7 mouse cellular contexts compared by ENCODE assay signal in the genomic region with DNA sequence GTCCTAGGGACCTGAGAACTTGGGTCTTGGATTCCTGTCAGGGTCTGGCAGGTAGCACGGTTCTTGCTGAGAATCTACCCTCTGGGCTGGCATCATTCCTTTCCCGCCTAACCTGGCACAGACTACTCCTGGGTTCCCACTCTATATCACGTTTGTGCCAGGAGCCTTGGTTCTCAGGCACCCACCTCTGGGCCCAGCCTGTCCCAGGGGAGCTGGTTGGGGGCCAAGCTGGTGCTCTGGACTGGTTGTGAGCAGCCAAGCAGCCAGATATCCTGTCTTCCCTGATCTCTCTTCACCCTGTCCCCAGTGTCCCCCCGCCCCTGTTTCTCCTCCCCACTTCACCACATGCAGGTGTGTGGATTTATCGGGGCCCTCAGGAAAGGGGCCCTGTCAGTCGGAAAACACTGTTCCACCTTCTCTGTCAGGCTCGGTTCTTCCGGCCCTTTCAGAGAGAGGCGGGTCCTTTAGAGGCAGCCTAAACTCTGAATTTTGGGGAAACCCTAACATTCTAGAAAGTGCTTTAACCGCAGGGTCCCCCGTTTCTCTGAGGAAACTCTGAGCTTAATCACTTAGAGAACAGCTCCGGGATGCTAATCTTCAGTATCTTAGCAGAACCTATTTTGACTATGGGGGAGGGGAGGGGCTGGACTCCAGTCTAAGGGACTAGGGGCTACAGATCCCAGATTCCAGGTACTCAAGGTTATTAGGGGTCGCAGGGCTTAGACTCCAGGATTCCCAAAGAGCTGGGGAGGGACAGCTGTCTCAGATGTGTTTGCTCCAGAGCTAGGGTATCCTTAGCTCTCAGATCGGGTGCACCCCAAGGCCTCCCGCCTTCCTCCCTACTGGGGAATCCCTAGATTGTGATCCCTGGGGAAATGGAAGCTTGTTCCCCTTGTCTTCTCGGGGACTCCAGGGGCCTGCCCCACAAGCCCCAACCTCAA. TPM values are rescaled to one million over a fixed set of nuclear protein-coding genes. Genes with fewer than 3 reads are reported as not detected.
DNase-seq lines count a peak whose midpoint lies in the region; ATAC-seq and TF ChIP-seq lines count a peak whose summit lies in the region.

No protein-coding gene starts in this region.

- H3K9ac ChIP-seq in heart, embryonic 14.5 days (ENCODE audit: low read length): peak overlapping the region; percentile 79
- 0 out of 2 replicates have a peak overlapping the region, but pooled peaks have one; percentile 2 for H3K9ac ChIP-seq in liver, embryonic 15.5 days

- H3K27me3 ChIP-seq in E14TG2a.4 (ENCODE audit: insufficient read depth, low read length): no peaks in the 10 kb centered on the region
- H3K27me3 ChIP-seq in heart, embryonic 14.5 days (ENCODE audit: control insufficient read depth, insufficient read depth, low read length): no peaks in the 10 kb centered on the region
- peaks cover 52% of the 10 kb centered on the region for H3K27me3 ChIP-seq in liver, embryonic 15.5 days
- H3K27me3 ChIP-seq in cerebellum, adult 2 months (ENCODE audit: control insufficient read depth, insufficient read depth, low read length): no peaks in the 10 kb centered on the region; the same call in 1 of the 2 replicates

- H3K27ac ChIP-seq in heart, embryonic 14.5 days (replicated peaks in 1 of 2; ENCODE audit: control insufficient read depth in 1 of 2, insufficient read depth in 1 of 2, low read depth in 2 of 2, low read length in 2 of 2): peak overlapping the region; percentile 58 to 69
- H3K27ac ChIP-seq in liver, embryonic 15.5 days (replicated peaks): no peak overlapping the region
- H3K27ac ChIP-seq in cerebellum, adult 2 months (ENCODE audit: insufficient read depth, low read length): no peak overlapping the region

- peak overlapping the region; percentile 90 for H3K4me2 ChIP-seq in heart, embryonic 14.5 days (ENCODE audit: low read length)
- H3K4me2 ChIP-seq in liver, embryonic 15.5 days: peak overlapping the region; percentile 61

- peaks cover 74% of the 10 kb centered on the region for H3K4me1 ChIP-seq in E14TG2a.4 (replicated peaks; ENCODE audit: low read depth, low read length)
- H3K4me1 ChIP-seq in heart, embryonic 14.5 days (ENCODE audit: control insufficient read depth in 2 of 2, insufficient read depth in 2 of 2, low read length in 2 of 2): peaks cover 17 to 30% of the 10 kb centered on the region in 2 experiments
- peaks cover 20% of the 10 kb centered on the region for H3K4me1 ChIP-seq in liver, embryonic 15.5 days (replicated peaks)
- H3K4me1 ChIP-seq in cerebellum, adult 2 months (ENCODE audit: control insufficient read depth, insufficient read depth, low read length): no peaks in the 10 kb centered on the region

- peak overlapping the region; percentile 83 for H3K4me3 ChIP-seq in E14TG2a.4 (replicated peaks; ENCODE audit: low read length)
- peak overlapping the region; percentile 52 to 72 for H3K4me3 ChIP-seq in heart, embryonic 14.5 days (ENCODE audit: control insufficient read depth in 1 of 2, insufficient read depth in 1 of 2, low read depth in 1 of 2, low read length in 2 of 2)
- H3K4me3 ChIP-seq in liver, embryonic 15.5 days (replicated peaks): peak overlapping the region; percentile 41
- H3K4me3 ChIP-seq in cerebellum, adult 2 months (replicated peaks; ENCODE audit: insufficient read depth, low read depth, low read length): no peak overlapping the region

- H3K36me3 ChIP-seq in E14TG2a.4 (ENCODE audit: insufficient read depth, low read length): peaks cover 31% of the 10 kb centered on the region
- H3K36me3 ChIP-seq in heart, embryonic 14.5 days (ENCODE audit: control insufficient read depth, insufficient read depth, low read length): peaks cover 32% of the 10 kb centered on the region
- H3K36me3 ChIP-seq in liver, embryonic 15.5 days (replicated peaks): no peaks in the 10 kb centered on the region

- no peak for TF ChIP-seq POLR2A in cerebellum, adult 2 months (IDR thresholded peaks at IDR 0.05; ENCODE audit: borderline replicate concordance, insufficient read depth, low read length)

- H3K9me3 ChIP-seq in E14TG2a.4 (ENCODE audit: low read length): no peaks in the 10 kb centered on the region
- no peaks in the 10 kb centered on the region for H3K9me3 ChIP-seq in heart, embryonic 14.5 days (ENCODE audit: control insufficient read depth, low read length)
- H3K9me3 ChIP-seq in liver, embryonic 15.5 days (replicated peaks): no peaks in the 10 kb centered on the region

- 7% methylated on average over 16 of the region's 16 CpGs for WGBS in heart, embryonic 14.5 days
- 12% methylated on average over 16 of the region's 16 CpGs for WGBS in liver, embryonic 15.5 days (ENCODE audit: insufficient replicate concordance)
- 8% methylated on average over 16 of the region's 16 CpGs for WGBS in cerebellum, adult 2 months

- no peak for TF ChIP-seq CTCF in E14TG2a.4 (conservative IDR thresholded peaks at IDR 0.05; ENCODE audit: low read length)
- no peak for TF ChIP-seq CTCF in cerebellum, adult 2 months (IDR thresholded peaks at IDR 0.05; ENCODE audit: borderline replicate concordance, insufficient read depth, low read depth, low read length)

- DNase-seq in cerebellum, adult 2 months: no peak
- DNase-seq in urinary bladder, postnatal 10 days (ENCODE audit: low spot score): no peak
- DNase-seq in kidney, postnatal 10 days: no peak

- peak; percentile 68 for ATAC-seq in CD4-positive, CD25-positive, alpha-beta regulatory T cell, adult 4 months
- peak; percentile 1; the same call in 1 of the 2 replicates for ATAC-seq in heart, embryonic 14.5 days (ENCODE audit: insufficient number of reproducible peaks, insufficient read depth, low FRiP score, low read depth)
- ATAC-seq in liver, embryonic 15.5 days (ENCODE audit: insufficient read depth): no peak; the same call in 1 of the 2 replicates

RNA-seq across cellular contexts. Expression of a gene that starts 1.1 kb away (rescaled TPM):
- 1 to 10 TPM; 2.5 to 3.7 TPM for polyA plus RNA-seq in CD4-positive, CD25-positive, alpha-beta regulatory T cell, adult 4 months (2017; shearing (Covaris generic))
- 293 and 321 TPM in 2 replicates for polyA plus RNA-seq in heart, embryonic 14.5 days (2014; fragmentation: Nextera tagmentation; extraction: Ambion mirVana)
- polyA plus RNA-seq in liver, embryonic 15.5 days (2015; fragmentation: Nextera tagmentation; extraction: Ambion mirVana): 10.3 and 11.3 TPM in 2 replicates
- 24.7 and 25.3 TPM in 2 replicates for polyA plus RNA-seq in cerebellum, adult 2 months (2012; rRNA removed)

RNA-seq across cellular contexts. Expression of a gene that starts 19.4 kb away (rescaled TPM):
- under 1 TPM in 1 of 2 experiments, not detected in 1; 0.12 TPM for polyA plus RNA-seq in CD4-positive, CD25-positive, alpha-beta regulatory T cell, adult 4 months (2017; shearing (Covaris generic))
- polyA plus RNA-seq in heart, embryonic 14.5 days (2014; fragmentation: Nextera tagmentation; extraction: Ambion mirVana): 63.4 and 68.4 TPM in 2 replicates
- polyA plus RNA-seq in liver, embryonic 15.5 days (2015; fragmentation: Nextera tagmentation; extraction: Ambion mirVana): 15.2 and 19.5 TPM in 2 replicates
- 8.9 and 9.3 TPM in 2 replicates for polyA plus RNA-seq in cerebellum, adult 2 months (2012; rRNA removed)

RNA-seq across cellular contexts. Expression of a gene that starts 26.9 kb away (rescaled TPM):
- not detected for polyA plus RNA-seq in CD4-positive, CD25-positive, alpha-beta regulatory T cell, adult 4 months (2017; shearing (Covaris generic))
- polyA plus RNA-seq in heart, embryonic 14.5 days (2014; fragmentation: Nextera tagmentation; extraction: Ambion mirVana): 0.53 TPM in 1 of 2 replicates, not detected in the other
- 3.5 and 3.8 TPM in 2 replicates for polyA plus RNA-seq in liver, embryonic 15.5 days (2015; fragmentation: Nextera tagmentation; extraction: Ambion mirVana)
- not detected in 2 replicates for polyA plus RNA-seq in cerebellum, adult 2 months (2012; rRNA removed)

RNA-seq across cellular contexts. Expression of a gene that starts 52.9 kb away (rescaled TPM):
- 10 to 100 TPM; 16.0 to 20.5 TPM for polyA plus RNA-seq in CD4-positive, CD25-positive, alpha-beta regulatory T cell, adult 4 months (2017; shearing (Covaris generic))
- polyA plus RNA-seq in heart, embryonic 14.5 days (2014; fragmentation: Nextera tagmentation; extraction: Ambion mirVana): 1.7 and 2.0 TPM in 2 replicates
- polyA plus RNA-seq in liver, embryonic 15.5 days (2015; fragmentation: Nextera tagmentation; extraction: Ambion mirVana): 4.7 and 5.3 TPM in 2 replicates
- polyA plus RNA-seq in cerebellum, adult 2 months (2012; rRNA removed): 0.80 and 0.84 TPM in 2 replicates

RNA-seq across cellular contexts. Expression of a gene that starts 54.5 kb away (rescaled TPM):
- polyA plus RNA-seq in CD4-positive, CD25-positive, alpha-beta regulatory T cell, adult 4 months (2017; shearing (Covaris generic)): 1 to 10 TPM; 3.7 to 6.9 TPM
- 130 and 135 TPM in 2 replicates for polyA plus RNA-seq in heart, embryonic 14.5 days (2014; fragmentation: Nextera tagmentation; extraction: Ambion mirVana)
- 87.2 and 91.8 TPM in 2 replicates for polyA plus RNA-seq in liver, embryonic 15.5 days (2015; fragmentation: Nextera tagmentation; extraction: Ambion mirVana)
- polyA plus RNA-seq in cerebellum, adult 2 months (2012; rRNA removed): 125 TPM in 2 replicates

Comparison
In these comparisons a context has a peak if more than half of its experiments do, and no peak if none do; other contexts are left out.
1. H3K27ac ChIP-seq: peak in heart, embryonic 14.5 days (2 of 2); none in liver, embryonic 15.5 days (single experiment) and cerebellum, adult 2 months (single experiment).
2. RNA of a gene that starts 1.1 kb away (polyA plus RNA-seq): 293 to 321 TPM in heart, embryonic 14.5 days; 24.7 to 25.3 TPM in cerebellum, adult 2 months, 10.3 to 11.3 TPM in liver, embryonic 15.5 days and 2.5 to 3.7 TPM in CD4-positive, CD25-positive, alpha-beta regulatory T cell, adult 4 months; every median in the first group is over 10 times any median in the second.